Mouse (Mus musculus) heart, adult 8-10 months (tissue): ENCODE results near the gene Lrrc8d. TPM values are rescaled to one million over a fixed set of nuclear protein-coding genes. Genes with fewer than 3 reads are reported as not detected.

Experiments
- total RNA-seq, 4 experiments: library from RNA; stranded (reverse); gene quantifications; 2 replicates each; pipeline ENCODE4 v1.2.4; 2022

Gene Lrrc8d
- total RNA-seq, 4 experiments from 2014 or later: 7.2 to 11.1 (median 9.0) TPM

Other genes starting within 250 kb of the Lrrc8d start
- 10 to 100 TPM; 15.3 to 24.9 (median 23.1) TPM for gene Lrrc8c, start 180.6 kb upstream of the Lrrc8d start, total RNA-seq
- gene Zfp326, start 176.6 kb downstream of the Lrrc8d start, total RNA-seq: 10 to 100 TPM in 3 of 4 experiments, 1 to 10 TPM in 1; 10.0 to 15.6 (median 11.0) TPM